In the genomic region with DNA sequence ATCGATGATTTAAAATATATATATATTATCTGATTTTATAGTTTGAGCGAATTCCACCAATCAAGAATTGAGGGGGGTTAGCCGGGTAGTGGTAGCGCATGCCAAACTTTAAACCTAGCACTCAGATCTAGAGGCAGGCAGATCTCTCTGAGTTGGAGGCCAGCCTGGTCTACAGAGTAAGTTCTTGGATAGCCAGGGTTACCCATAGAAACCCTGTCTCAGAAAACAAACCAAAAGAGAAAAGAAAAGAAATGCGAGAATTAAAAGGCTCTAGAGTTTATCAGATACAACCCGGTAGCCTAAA, we compare ENCODE assay signal across 8 mouse cellular contexts. TPM values are rescaled to one million over a fixed set of nuclear protein-coding genes. Genes with fewer than 3 reads are reported as not detected.
A peak's percentile ranks its signal among the peaks of the same experiment; 100 is the strongest.
DNase-seq lines count a peak whose midpoint lies in the region; ATAC-seq and TF ChIP-seq lines count a peak whose summit lies in the region.

No protein-coding gene starts in this region.

- H3K4me1 ChIP-seq in CH12.LX (ENCODE audit: control insufficient read depth in 1 of 2, insufficient read depth in 2 of 2) = peaks cover 0 to 26% of the 10 kb centered on the region in 2 experiments; a peak in 2 of 4 replicates
- H3K4me1 ChIP-seq in forebrain, embryonic 15.5 days = peaks cover 14% of the 10 kb centered on the region
- H3K4me1 ChIP-seq in liver, embryonic 13.5 days (replicated peaks) = peaks cover 38% of the 10 kb centered on the region

- H3K9ac ChIP-seq in CH12.LX (ENCODE audit: insufficient read depth, low read depth) = peak overlapping the region; percentile 66
- peak overlapping the region; percentile 61 for H3K9ac ChIP-seq in forebrain, embryonic 15.5 days (replicated peaks)
- H3K9ac ChIP-seq in liver, embryonic 13.5 days = peak overlapping the region; percentile 73

- intact Hi-C loops in gastrocnemius, adult 2 months (cut with DNase I) = no loop called here
- intact Hi-C loops in gastrocnemius, postnatal 14 days (cut with DNase I; ENCODE audit: low total_unique reads) = no loop called here

- no peak for TF ChIP-seq CTCF in gastrocnemius, adult 2 months (IDR thresholded peaks at IDR 0.05)
- no peak for TF ChIP-seq CTCF in CH12.LX (conservative IDR thresholded peaks at IDR 0.05 in 1 of 2, IDR thresholded peaks at IDR 0.05 in 1 of 2; ENCODE audit: low read depth in 2 of 2, low read length in 2 of 2)

- H3K36me3 ChIP-seq in CH12.LX (replicated peaks in 1 of 2; ENCODE audit: control insufficient read depth in 1 of 2, insufficient read depth in 1 of 2, low read length in 1 of 2) = peaks cover 11 to 21% of the 10 kb centered on the region in 2 experiments
- peaks cover 8% of the 10 kb centered on the region; the same call in 1 of the 2 replicates for H3K36me3 ChIP-seq in forebrain, embryonic 15.5 days
- peaks cover 12% of the 10 kb centered on the region for H3K36me3 ChIP-seq in liver, embryonic 13.5 days

- H3K4me3 ChIP-seq in gastrocnemius, adult 2 months = peak overlapping the region; percentile 78
- peak overlapping the region in 2 of 3 experiments; percentile 51 to 58 for H3K4me3 ChIP-seq in CH12.LX (replicated peaks in 1 of 3; ENCODE audit: low read depth in 2 of 3, low read length in 2 of 3, poor library complexity in 1 of 3)
- H3K4me3 ChIP-seq in forebrain, embryonic 15.5 days = peak overlapping the region; percentile 81
- H3K4me3 ChIP-seq in liver, embryonic 13.5 days (replicated peaks) = peak overlapping the region; percentile 93

- H3K27ac ChIP-seq in gastrocnemius, adult 2 months = peak overlapping the region; percentile 94
- no peak overlapping the region for H3K27ac ChIP-seq in CH12.LX (ENCODE audit: insufficient read depth, low read depth)
- H3K27ac ChIP-seq in forebrain, embryonic 15.5 days (replicated peaks) = peak overlapping the region; percentile 80; the same call in 1 of the 2 replicates
- peak overlapping the region; percentile 59 for H3K27ac ChIP-seq in liver, embryonic 13.5 days

- no peaks in the 10 kb centered on the region for H3K27me3 ChIP-seq in CH12.LX (replicated peaks)
- no peaks in the 10 kb centered on the region for H3K27me3 ChIP-seq in forebrain, embryonic 15.5 days
- H3K27me3 ChIP-seq in liver, embryonic 13.5 days = no peaks in the 10 kb centered on the region

- peak overlapping the region; percentile 92 for H3K4me2 ChIP-seq in CH12.LX (ENCODE audit: insufficient read depth, low read depth, poor library complexity, severe bottlenecking)
- peak overlapping the region; percentile 68 for H3K4me2 ChIP-seq in forebrain, embryonic 15.5 days (replicated peaks)
- H3K4me2 ChIP-seq in liver, embryonic 13.5 days = peak overlapping the region; percentile 87

- DNase-seq in gastrocnemius, adult 2 months = no peak
- no peak for DNase-seq in gastrocnemius, postnatal 14 days
- no peak for DNase-seq in CH12.LX (ENCODE audit: extremely low read depth)
- DNase-seq in liver, embryonic 13.5 days = no peak
- DNase-seq in ovary, postnatal 14 days (ENCODE audit: low spot score) = no peak
- no peak for DNase-seq in adrenal gland, postnatal 4 days (ENCODE audit: low spot score in 2 of 2)
- DNase-seq in yolk sac, embryonic 10.5 days (ENCODE audit: low spot score) = no peak

- dilution Hi-C loops in CH12.LX (cut with MboI; ENCODE audit: extremely low pct_ligation_motif_present, extremely low pct_unique_long_range_greater_than_20kb, low sequenced_read_pairs) = no loop called here

- H3K79me2 ChIP-seq in CH12.LX (replicated peaks; ENCODE audit: control insufficient read depth, extremely low read depth, insufficient read depth, poor library complexity, severe bottlenecking) = peaks cover 40% of the 10 kb centered on the region

- 22% methylated on average over 6 of the region's 6 CpGs for WGBS in forebrain, embryonic 15.5 days
- WGBS in liver, embryonic 13.5 days (ENCODE audit: insufficient replicate concordance) = 3% methylated on average over 6 of the region's 6 CpGs

- in situ Hi-C loops in CH12.LX (cut with MboI; ENCODE audit: low pct_ligation_motif_present, low pct_unique_long_range_greater_than_20kb, low sequenced_read_pairs) = no loop called here

- peaks cover 7% of the 10 kb centered on the region for H3K9me3 ChIP-seq in CH12.LX (replicated peaks; ENCODE audit: low read length)
- no peaks in the 10 kb centered on the region for H3K9me3 ChIP-seq in forebrain, embryonic 15.5 days
- no peaks in the 10 kb centered on the region for H3K9me3 ChIP-seq in liver, embryonic 13.5 days (replicated peaks)

- TF ChIP-seq RAD21 in CH12.LX (IDR thresholded peaks at IDR 0.05; ENCODE audit: low read depth, low read length) = no peak

- ATAC-seq in forebrain, embryonic 15.5 days (replicated peaks) = peak; percentile 21
- no peak for ATAC-seq in liver, embryonic 13.5 days (ENCODE audit: low read depth)

- TF ChIP-seq POLR2A in CH12.LX (IDR thresholded peaks at IDR 0.05; ENCODE audit: low read depth, low read length) = no peak

- TF ChIP-seq EP300 in CH12.LX (IDR thresholded peaks at IDR 0.05; ENCODE audit: low read length) = no peak; the same call in none of the 2 replicates

TF ChIP-seq in CH12.LX, 34 proteins besides CTCF, POLR2A, EP300 and RAD21:
- TF ChIP-seq JUND (conservative IDR thresholded peaks at IDR 0.05; ENCODE audit: low read depth, low read length) (0 out of 2 replicates have a peak, but pooled peaks have one; percentile 3), CHD1 (IDR thresholded peaks at IDR 0.05; ENCODE audit: low read depth, low read length) (peak; percentile 90; the same call in 1 of the 2 replicates), MAX (IDR thresholded peaks at IDR 0.05; ENCODE audit: low read length) (no peak), GABPA (IDR thresholded peaks at IDR 0.05; ENCODE audit: insufficient replicate concordance, low read depth, low read length) (no peak), IRF4 (IDR thresholded peaks at IDR 0.05; ENCODE audit: low read depth, low read length) (no peak)

RNA-seq across cellular contexts. Expression of gene Metap1, which starts 0.7 kb away (rescaled TPM):
- 10 to 100 TPM; 44.7 to 49.3 TPM for total RNA-seq in gastrocnemius, adult 2 months (2021)
- 10 to 100 TPM; 43.5 to 44.8 TPM for total RNA-seq in gastrocnemius, postnatal 14 days (2021)
- total RNA-seq in CH12.LX (2012; rRNA removed) (77.9 and 97.6 TPM in 2 replicates), CH12.LX (2014; rRNA removed) (163 and 183 TPM in 2 replicates)
- 143 and 154 TPM in 2 replicates for polyA plus RNA-seq in CH12.LX (2012; ENCODE audit: insufficient read length, low read depth)
- 43.3 and 44.8 TPM in 2 replicates for polyA plus RNA-seq in forebrain, embryonic 15.5 days (2015; fragmentation: Nextera tagmentation; extraction: Ambion mirVana)
- polyA plus RNA-seq in liver, embryonic 13.5 days (2015; fragmentation: Nextera tagmentation; extraction: Ambion mirVana) = 26.1 and 32.0 TPM in 2 replicates
- total RNA-seq in adrenal gland, postnatal 4 days (2021) = 10 to 100 TPM; 55.8 to 59.4 TPM

RNA-seq across cellular contexts. Expression of gene Eif4e, which starts 36.0 kb away (rescaled TPM):
- total RNA-seq in gastrocnemius, adult 2 months (2021) = 100 to 1,000 TPM; 128 to 156 TPM
- 100 to 1,000 TPM; 101 to 108 TPM for total RNA-seq in gastrocnemius, postnatal 14 days (2021)
- total RNA-seq in CH12.LX (2012; rRNA removed) = 490 and 629 TPM in 2 replicates
- total RNA-seq in CH12.LX (2014; rRNA removed) = 590 and 677 TPM in 2 replicates
- 850 and 889 TPM in 2 replicates for polyA plus RNA-seq in CH12.LX (2012; ENCODE audit: insufficient read length, low read depth)
- polyA plus RNA-seq in forebrain, embryonic 15.5 days (2015; fragmentation: Nextera tagmentation; extraction: Ambion mirVana) = 360 and 371 TPM in 2 replicates
- 206 and 264 TPM in 2 replicates for polyA plus RNA-seq in liver, embryonic 13.5 days (2015; fragmentation: Nextera tagmentation; extraction: Ambion mirVana)
- total RNA-seq in adrenal gland, postnatal 4 days (2021) = 100 to 1,000 TPM; 176 to 182 TPM

RNA-seq across cellular contexts. Expression of gene Adh5, which starts 47.1 kb away (rescaled TPM):
- total RNA-seq in gastrocnemius, adult 2 months (2021) = 10 to 100 TPM; 51.8 to 60.6 TPM
- 10 to 100 TPM; 65.5 to 69.2 TPM for total RNA-seq in gastrocnemius, postnatal 14 days (2021)
- total RNA-seq in CH12.LX (2012; rRNA removed) (384 TPM in 2 replicates), CH12.LX (2014; rRNA removed) (468 and 489 TPM in 2 replicates)
- 487 and 508 TPM in 2 replicates for polyA plus RNA-seq in CH12.LX (2012; ENCODE audit: insufficient read length, low read depth)
- polyA plus RNA-seq in forebrain, embryonic 15.5 days (2015; fragmentation: Nextera tagmentation; extraction: Ambion mirVana) = 257 and 268 TPM in 2 replicates
- 89.4 and 104 TPM in 2 replicates for polyA plus RNA-seq in liver, embryonic 13.5 days (2015; fragmentation: Nextera tagmentation; extraction: Ambion mirVana)
- total RNA-seq in adrenal gland, postnatal 4 days (2021) = 100 to 1,000 TPM; 259 to 303 TPM
